Mouse (Mus musculus) forebrain, embryonic 12.5 days (tissue): ENCODE measurements around the gene Spats2. TPM values are rescaled to one million over a fixed set of nuclear protein-coding genes. Genes with fewer than 3 reads are reported as not detected.
"Not testable (repeated sequence)": the region's sequence is repeated elsewhere in the genome, so short reads cannot be mapped to it uniquely, and the experiment has no call there.

Experiments used
- ATAC-seq: fragments of 200-750 bp; cut with Nextera tagmentation; 2 replicates; pipeline ENCODE4 v1.8.0; 2017; ENCODE audit warnings: moderate TSS enrichment; ENCODE audit not compliant: low FRiP score
- H3K27ac ChIP-seq: fragments of 300-500 bp; sonication (generic); 2 replicates; pipeline ENCODE4 v1.5.1; 2016; ENCODE audit warnings: mild to moderate bottlenecking
- H3K27me3 ChIP-seq: fragments of 300-500 bp; sonication (generic); 2 replicates; pipeline ENCODE4 v1.6.1; 2016; ENCODE audit warnings: mild to moderate bottlenecking
- H3K36me3 ChIP-seq: fragments of 300-500 bp; sonication (generic); replicated peaks from 2 replicates; pipeline ENCODE4 v1.6.1; 2016; ENCODE audit warnings: mild to moderate bottlenecking
- H3K4me1 ChIP-seq: fragments of 300-500 bp; sonication (generic); 2 replicates; pipeline ENCODE4 v1.6.1; 2016
- H3K4me2 ChIP-seq: fragments of 300-500 bp; sonication (generic); 2 replicates; pipeline ENCODE4 v1.6.1; 2016; ENCODE audit warnings: mild to moderate bottlenecking, moderate library complexity
- H3K4me3 ChIP-seq: fragments of 300-500 bp; sonication (generic); replicated peaks from 2 replicates; pipeline ENCODE4 v1.5.1; 2016; ENCODE audit warnings: mild to moderate bottlenecking
- H3K9ac ChIP-seq: fragments of 300-500 bp; sonication (generic); 2 replicates; pipeline ENCODE4 v1.6.1; 2016; ENCODE audit warnings: mild to moderate bottlenecking
- H3K9me3 ChIP-seq: fragments of 300-500 bp; sonication (generic); 2 replicates; pipeline ENCODE4 v1.6.1; 2016
- WGBS: fragments of 180-500 bp; shearing (Covaris S2); methylation state at CpG from one replicate; pipeline ENCODE4 v1.1.7; 2016; 5-methylcytosine and 5-hydroxymethylcytosine counted together
- polyA plus RNA-seq: library from polyadenylated mRNA; unstranded; fragments of >200 nt; fragmentation: Nextera tagmentation; extraction: Ambion mirVana; gene quantifications from 2 replicates; pipeline ENCODE4 v1.2.1, GENCODE M21; 2016

Gene Spats2
- polyA plus RNA-seq, result 65.5 and 69.8 TPM in 2 replicates

- no peak for ATAC-seq
- H3K27ac ChIP-seq, result peak within 1 kb of the TSS; percentile 96
- H3K4me3 ChIP-seq, result peak within 1 kb of the TSS; percentile 77
- H3K36me3 ChIP-seq, result no peaks in the 10 kb centered on the region
- peak within 1 kb of the TSS; percentile 89 for H3K9ac ChIP-seq
- WGBS, result 2% methylated on average over 12 of the region's 12 CpGs
- H3K27me3 ChIP-seq, result peaks cover 7% of the 10 kb centered on the region; the same call in 1 of the 2 replicates
- peaks cover 26% of the 10 kb centered on the region for H3K4me1 ChIP-seq
- H3K9me3 ChIP-seq, result no peaks in the 10 kb centered on the region
- peak within 1 kb of the TSS; percentile 60 for H3K4me2 ChIP-seq
Measured at GRCm38 (mm10) chr15:99125711-99126080, at the start of gene Spats2. Gene Spats2, plus strand, starts transcription at chr15:99125916.

- ATAC-seq, H3K27ac ChIP-seq, H3K9me3 ChIP-seq, H3K27me3 ChIP-seq: not testable (repeated sequence)
- H3K36me3 ChIP-seq, result peaks cover 39% of the 10 kb centered on the region
- H3K4me3 ChIP-seq, result peak overlapping the region; percentile 64
- 99% methylated on average over 3 of the region's 3 CpGs for WGBS
- peak overlapping the region; percentile 79 for H3K4me2 ChIP-seq
- peak overlapping the region; percentile 76; the same call in 1 of the 2 replicates for H3K9ac ChIP-seq
- peaks cover 34% of the 10 kb centered on the region for H3K4me1 ChIP-seq
Measured at GRCm38 (mm10) chr15:99076011-99076410, 49.7 kb upstream of the Spats2 start.

- Histone ChIP-seq H3K27ac (no peak overlapping the region), H3K27me3 (peaks cover 8% of the 10 kb centered on the region), H3K4me3 (no peak overlapping the region), H3K9me3 (no peaks in the 10 kb centered on the region), H3K36me3 (peaks cover 61% of the 10 kb centered on the region), H3K9ac (0 out of 2 replicates have a peak overlapping the region, but pooled peaks have one; percentile 2), H3K4me2 (no peak overlapping the region), H3K4me1 (peaks cover 34% of the 10 kb centered on the region)
- WGBS, result 87% methylated on average over 15 of the region's 15 CpGs
- no peak for ATAC-seq
Measured at GRCm38 (mm10) chr15:99078181-99078910, 47.4 kb upstream of the Spats2 start.

GRCm38 (mm10) chr15:99079804-99080203, 45.9 kb upstream of the Spats2 start:
- Histone ChIP-seq H3K4me1 (peaks cover 41% of the 10 kb centered on the region), H3K27me3 (peaks cover 23% of the 10 kb centered on the region), H3K4me2 (no peak overlapping the region), H3K27ac (no peak overlapping the region), H3K9ac (no peak overlapping the region; the same call in 1 of the 2 replicates), H3K36me3 (peaks cover 61% of the 10 kb centered on the region), H3K9me3 (no peaks in the 10 kb centered on the region), H3K4me3 (no peak overlapping the region)
- no peak for ATAC-seq
- 87% methylated on average over 3 of the region's 3 CpGs for WGBS

GRCm38 (mm10) chr15:99082322-99082721, 43.4 kb upstream of the Spats2 start:
- H3K9me3 ChIP-seq, result no peaks in the 10 kb centered on the region
- no peak overlapping the region for H3K4me3 ChIP-seq
- H3K36me3 ChIP-seq, result peaks cover 52% of the 10 kb centered on the region
- peaks cover 22% of the 10 kb centered on the region; the same call in 1 of the 2 replicates for H3K4me1 ChIP-seq
- no peak overlapping the region for H3K27ac ChIP-seq
- H3K4me2 ChIP-seq, result no peak overlapping the region
- H3K9ac ChIP-seq, result no peak overlapping the region
- 90% methylated on average over 12 of the region's 12 CpGs for WGBS
- H3K27me3 ChIP-seq, result peaks cover 48% of the 10 kb centered on the region
- ATAC-seq, result no peak

- H3K9me3 ChIP-seq, result no peaks in the 10 kb centered on the region
- no peak overlapping the region for H3K27ac ChIP-seq
- H3K4me2 ChIP-seq, result no peak overlapping the region
- H3K27me3 ChIP-seq, result peaks cover 53% of the 10 kb centered on the region
- H3K36me3 ChIP-seq, result peaks cover 47% of the 10 kb centered on the region
- H3K9ac ChIP-seq, result no peak overlapping the region
- ATAC-seq, result no peak
- WGBS, result 93% methylated on average over 16 of the region's 16 CpGs
- H3K4me3 ChIP-seq, result no peak overlapping the region
- H3K4me1 ChIP-seq, result peaks cover 23% of the 10 kb centered on the region
Measured at GRCm38 (mm10) chr15:99082840-99083239, 42.9 kb upstream of the Spats2 start.

- H3K4me1 ChIP-seq, result peaks cover 23% of the 10 kb centered on the region
- no peak overlapping the region for H3K4me2 ChIP-seq
- peaks cover 57% of the 10 kb centered on the region for H3K27me3 ChIP-seq
- H3K9me3 ChIP-seq, result no peaks in the 10 kb centered on the region
- no peak overlapping the region for H3K9ac ChIP-seq
- H3K36me3 ChIP-seq, result peaks cover 43% of the 10 kb centered on the region
- no peak for ATAC-seq
- H3K4me3 ChIP-seq, result no peak overlapping the region
- WGBS, result 66% methylated on average over 9 of the region's 9 CpGs
- H3K27ac ChIP-seq, result no peak overlapping the region
Measured at GRCm38 (mm10) chr15:99083258-99083657, 42.5 kb upstream of the Spats2 start.

GRCm38 (mm10) chr15:99083867-99084557, 41.7 kb upstream of the Spats2 start:
- Histone ChIP-seq H3K36me3 (peaks cover 36% of the 10 kb centered on the region), H3K4me1 (peaks cover 27% of the 10 kb centered on the region), H3K9me3 (no peaks in the 10 kb centered on the region), H3K27me3 (peaks cover 65% of the 10 kb centered on the region), H3K4me3 (no peak overlapping the region), H3K9ac (no peak overlapping the region), H3K4me2 (no peak overlapping the region), H3K27ac (no peak overlapping the region)
- no peak for ATAC-seq
- WGBS, result 11% methylated on average over 8 of the region's 11 CpGs

- no peak for ATAC-seq
- Histone ChIP-seq H3K9ac (no peak overlapping the region), H3K4me1 (peaks cover 32% of the 10 kb centered on the region), H3K27ac (no peak overlapping the region), H3K27me3 (peaks cover 71% of the 10 kb centered on the region), H3K4me2 (no peak overlapping the region), H3K4me3 (no peak overlapping the region), H3K36me3 (peaks cover 34% of the 10 kb centered on the region), H3K9me3 (no peaks in the 10 kb centered on the region)
- 7% methylated on average over 19 of the region's 19 CpGs for WGBS
Measured at GRCm38 (mm10) chr15:99084618-99085017, 41.1 kb upstream of the Spats2 start.

GRCm38 (mm10) chr15:99085997-99086396, 39.7 kb upstream of the Spats2 start:
- Histone ChIP-seq H3K9ac (no peak overlapping the region), H3K27me3 (peaks cover 85% of the 10 kb centered on the region), H3K9me3 (no peaks in the 10 kb centered on the region), H3K27ac (no peak overlapping the region), H3K4me2 (no peak overlapping the region), H3K4me3 (no peak overlapping the region), H3K36me3 (peaks cover 23% of the 10 kb centered on the region), H3K4me1 (peaks cover 44% of the 10 kb centered on the region)
- WGBS, result 79% methylated on average over 4 of the region's 4 CpGs
- no peak for ATAC-seq

- Histone ChIP-seq H3K4me2 (peak within 1 kb of the TSS; percentile 46), H3K27ac (no peak within 1 kb of the TSS), H3K9me3 (no peaks in the 10 kb centered on the region), H3K36me3 (peaks cover 9% of the 10 kb centered on the region), H3K4me1 (peaks cover 50% of the 10 kb centered on the region), H3K4me3 (peak within 1 kb of the TSS; percentile 27), H3K9ac (peak within 1 kb of the TSS; percentile 40), H3K27me3 (peaks cover 99% of the 10 kb centered on the region)
- no peak for ATAC-seq
- 8% methylated on average over 60 of the region's 60 CpGs for WGBS
Measured at GRCm38 (mm10) chr15:99087253-99088075, 38.3 kb upstream of the Spats2 start, which contains the start of gene C1ql4. Gene C1ql4, minus strand, starts transcription at chr15:99087817.

GRCm38 (mm10) chr15:99088292-99088691, 37.4 kb upstream of the Spats2 start:
- Histone ChIP-seq H3K27me3 (peaks cover 100% of the 10 kb centered on the region), H3K9ac (peak overlapping the region; percentile 40), H3K36me3 (peaks cover under 1% of the 10 kb centered on the region), H3K27ac (no peak overlapping the region), H3K9me3 (no peaks in the 10 kb centered on the region), H3K4me1 (peaks cover 57% of the 10 kb centered on the region), H3K4me2 (peak overlapping the region; percentile 46), H3K4me3 (peak overlapping the region; percentile 27)
- under 1% methylated on average over 21 of the region's 27 CpGs for WGBS
- peak; percentile 73 for ATAC-seq
